Mouse (Mus musculus) NIH3T3 (cell line): Measurements from ENCODE around the gene Otulin.

Source experiments
- DNase-seq: peaks from one replicate; pipeline ENCODE4 v3.0.0-alpha.2; 2012; ENCODE audit warnings: low read depth

Gene Otulin

DNA sequence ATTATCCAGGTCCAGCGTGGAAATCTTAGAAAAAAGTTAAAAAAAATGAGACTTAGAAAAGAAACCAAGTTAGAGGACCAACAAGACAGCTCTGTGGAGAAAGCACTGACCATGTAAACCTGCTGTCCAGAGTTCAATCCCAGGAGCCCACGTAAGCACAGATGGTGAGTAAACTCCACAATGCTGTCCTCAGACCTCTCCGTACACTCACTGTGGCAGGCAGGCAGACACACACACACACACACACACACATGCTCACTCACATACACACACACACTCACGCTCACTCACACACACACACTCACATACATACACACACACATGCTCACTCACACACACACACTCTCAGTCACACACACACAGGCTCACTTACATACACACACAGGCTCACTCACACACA lies 17.2 kb downstream of the Otulin start:
- DNase-seq = no peak

DNA sequence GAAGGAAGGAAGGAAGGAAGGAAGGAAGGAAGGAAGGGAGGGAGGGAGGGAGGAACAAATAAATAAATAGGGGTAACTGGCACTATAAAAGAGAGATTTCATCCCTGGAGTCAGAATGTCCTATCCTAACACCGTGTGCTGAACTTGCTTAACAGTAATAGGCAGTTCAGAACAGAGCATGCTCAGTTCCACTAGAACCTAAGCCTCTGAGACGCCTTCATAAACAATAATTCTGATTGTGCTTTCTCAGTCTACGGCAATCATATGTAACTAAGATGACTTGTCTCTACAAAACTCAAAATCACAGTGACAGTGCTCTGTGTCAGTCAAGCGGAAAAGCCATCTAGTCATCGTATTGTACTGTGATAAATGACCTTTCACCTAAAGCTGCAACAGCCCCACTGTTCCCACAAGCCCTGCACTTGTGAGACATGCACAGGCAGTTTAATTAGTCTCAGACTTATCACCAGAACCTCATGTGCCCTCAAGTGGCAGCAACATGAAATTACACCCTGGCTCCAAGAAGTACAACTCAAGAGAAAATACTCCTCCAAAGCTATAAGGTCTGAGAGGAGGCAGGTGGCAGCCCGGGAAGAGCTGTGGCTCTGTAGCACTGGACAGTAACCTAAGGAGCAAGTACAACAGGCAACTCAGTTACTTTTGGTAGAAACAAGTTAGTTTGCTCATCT lies 17.8 kb downstream of the Otulin start:
- peak; percentile 86 for DNase-seq

DNA sequence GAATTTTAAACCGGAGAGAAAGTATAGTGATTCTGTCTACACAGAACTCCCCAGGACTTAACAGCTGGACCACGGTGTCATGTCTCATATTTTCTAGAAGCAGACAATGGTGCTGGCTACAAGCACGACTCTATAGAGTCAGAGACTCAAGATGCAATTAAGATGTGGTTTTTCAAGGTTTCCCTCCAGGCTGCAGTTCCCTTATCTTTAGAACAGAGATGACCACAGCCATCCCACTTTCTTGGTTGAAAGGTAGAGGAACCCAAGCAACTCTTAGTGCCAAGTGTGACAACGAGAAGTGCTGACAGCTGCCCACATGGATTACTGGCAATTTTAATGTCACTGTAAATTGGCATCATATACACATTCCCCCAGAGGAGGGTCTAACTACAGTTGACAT lies 20.9 kb downstream of the Otulin start:
- no peak for DNase-seq

DNA sequence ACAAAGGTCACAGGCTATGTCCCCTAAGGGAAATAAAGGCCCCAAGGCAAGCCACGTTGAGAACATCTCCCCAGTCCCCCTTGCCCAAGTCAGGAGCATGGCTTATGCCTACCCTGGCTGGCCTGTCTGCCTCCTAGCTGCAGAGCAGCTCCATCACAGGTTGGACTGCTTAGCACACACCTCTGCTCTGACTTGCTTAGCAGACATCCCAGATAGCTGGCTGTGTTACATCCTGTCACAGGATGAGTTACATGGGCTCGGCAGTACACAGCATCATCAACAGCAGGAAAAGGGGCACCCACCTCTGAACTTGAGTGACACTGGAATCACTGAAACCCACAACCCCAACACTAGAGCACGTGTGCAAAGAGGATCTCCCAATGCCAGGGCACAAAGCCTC lies 25.2 kb downstream of the Otulin start:
- DNase-seq = no peak

DNA sequence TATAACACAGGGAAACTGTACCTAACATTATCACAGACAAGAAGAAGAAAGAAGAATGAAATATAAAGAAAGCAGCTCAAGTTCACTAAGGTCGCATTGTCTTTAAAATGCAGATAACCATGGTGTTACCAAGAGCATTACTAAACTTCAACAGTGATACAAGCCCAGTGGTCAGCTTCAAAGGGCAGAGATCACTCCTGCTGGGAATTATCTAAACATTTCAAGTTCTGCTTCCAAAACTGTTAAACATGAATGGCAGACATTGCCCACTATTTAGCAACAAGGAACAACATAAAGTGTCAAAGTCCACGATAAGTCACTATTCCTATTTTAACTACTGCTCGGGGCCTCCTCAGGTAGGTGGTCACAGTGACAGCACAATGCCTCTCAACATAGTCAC lies 25.9 kb downstream of the Otulin start:
- no peak for DNase-seq

DNA sequence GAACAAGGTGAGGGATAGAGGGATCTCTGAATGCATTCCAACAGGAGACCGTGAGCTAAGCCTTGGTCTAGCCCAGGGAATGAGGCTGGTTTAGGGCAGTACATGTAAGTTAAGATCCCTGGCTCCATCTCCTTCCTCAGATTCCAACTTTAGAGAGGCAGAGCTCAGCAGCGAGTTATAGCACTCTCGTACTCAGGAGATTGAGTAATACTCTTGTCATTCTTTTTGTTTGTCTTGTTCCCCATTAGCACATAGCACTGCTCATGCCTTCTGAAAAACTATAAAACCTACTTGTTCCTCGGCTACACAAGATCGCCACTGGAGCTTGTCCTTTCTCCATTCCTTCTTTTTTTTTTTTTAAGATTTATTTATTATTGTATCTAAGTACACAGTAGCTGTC lies 30.0 kb downstream of the Otulin start:
- DNase-seq = no peak

DNA sequence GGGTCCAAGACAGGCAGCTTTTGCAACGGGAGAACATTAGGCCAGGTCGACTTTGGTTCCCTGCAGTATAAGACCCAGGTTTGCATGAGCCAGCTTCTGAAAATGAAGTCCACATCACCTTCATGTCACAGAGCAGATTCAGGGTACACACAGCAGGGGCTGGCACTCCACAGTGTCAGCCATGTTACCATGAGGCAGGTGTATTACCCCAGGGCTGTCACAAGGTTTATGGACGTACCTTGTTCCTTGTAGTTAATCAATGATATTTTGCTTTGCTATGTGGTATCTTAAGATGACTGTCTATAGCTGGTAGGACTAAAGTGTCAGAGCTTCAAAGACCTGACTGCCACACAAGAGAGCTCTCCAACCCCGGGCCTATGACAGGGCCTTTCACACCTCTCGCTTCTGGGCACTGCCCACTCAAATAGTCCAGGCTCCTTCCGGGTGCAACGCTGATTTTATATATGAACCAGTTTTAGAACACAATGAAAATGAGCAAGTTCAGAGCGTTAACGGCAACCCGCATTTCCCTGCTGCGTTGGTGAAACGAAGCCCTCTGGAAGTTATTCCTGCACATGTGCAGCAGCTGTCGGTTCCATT lies 31.6 kb downstream of the Otulin start:
- no peak for DNase-seq

DNA sequence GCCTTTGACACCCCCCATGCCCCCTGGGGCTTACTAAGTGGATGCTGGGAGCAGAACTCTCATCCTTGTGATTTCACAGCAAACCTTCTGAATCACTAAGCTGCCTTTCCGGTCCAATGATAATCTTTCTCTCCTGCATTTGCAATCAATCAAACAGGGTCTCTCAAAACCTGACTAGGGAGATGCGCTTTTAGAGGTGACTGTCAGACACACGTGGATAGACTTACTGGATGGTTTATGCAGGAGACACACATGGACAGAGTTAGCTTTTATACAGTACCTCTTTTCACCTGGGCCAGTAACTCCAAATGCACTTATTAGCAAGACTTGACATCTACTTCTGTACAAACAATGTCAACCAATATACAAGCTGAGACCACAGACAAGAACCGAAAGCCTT lies 33.0 kb downstream of the Otulin start:
- DNase-seq = no peak

DNA sequence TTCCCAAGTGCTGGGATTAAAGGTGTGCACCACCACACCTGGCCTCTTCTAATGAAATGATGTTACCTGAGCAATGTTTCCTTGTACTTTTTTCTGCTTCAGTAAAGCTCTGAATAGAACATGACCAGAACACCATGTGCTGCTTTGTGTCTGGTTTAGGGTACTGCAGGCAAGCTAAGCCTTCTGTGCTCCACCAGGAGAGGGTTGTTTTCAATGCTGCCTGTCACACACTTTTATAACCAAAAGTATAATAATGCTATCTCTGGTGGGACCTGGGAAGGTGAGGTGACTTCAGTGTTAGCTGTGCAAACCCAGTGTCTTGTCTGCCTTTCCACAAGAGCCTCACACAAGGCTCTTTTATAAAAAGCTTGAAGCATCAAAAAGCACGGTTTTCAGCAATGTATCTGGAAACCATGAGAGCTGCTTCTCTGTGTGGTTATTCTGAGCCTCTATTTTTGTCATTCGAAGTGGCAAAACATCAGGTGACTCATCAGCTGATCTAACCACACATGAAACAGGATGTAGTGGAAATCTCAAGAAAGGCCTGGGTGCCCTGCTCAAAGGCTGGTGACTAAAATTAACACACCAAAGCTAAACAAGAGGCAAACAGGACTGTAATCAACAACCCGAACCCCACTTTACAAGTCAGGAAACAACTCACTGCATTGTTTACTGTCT lies 33.9 kb downstream of the Otulin start:
- DNase-seq = peak; percentile 67

DNA sequence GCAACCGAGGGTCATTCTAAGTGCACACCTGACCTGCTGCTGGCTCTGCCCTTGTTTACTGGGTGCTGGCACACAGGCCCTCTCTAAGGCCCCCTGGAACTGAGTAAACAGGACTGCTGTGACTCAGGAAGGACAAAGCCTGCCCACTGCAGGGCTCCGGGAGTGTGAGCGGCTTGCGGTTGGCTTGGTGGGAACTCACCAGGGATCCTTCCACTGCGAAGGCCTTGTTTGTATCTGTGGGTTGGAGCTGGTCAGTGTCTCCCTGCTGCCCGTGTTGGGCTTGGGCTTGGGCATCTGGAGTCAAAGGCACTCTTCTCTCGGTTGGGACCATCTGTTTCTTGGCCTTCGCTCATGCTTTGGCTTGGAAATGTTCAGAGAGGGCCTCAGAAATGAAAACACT lies 34.9 kb downstream of the Otulin start:
- no peak for DNase-seq

DNA sequence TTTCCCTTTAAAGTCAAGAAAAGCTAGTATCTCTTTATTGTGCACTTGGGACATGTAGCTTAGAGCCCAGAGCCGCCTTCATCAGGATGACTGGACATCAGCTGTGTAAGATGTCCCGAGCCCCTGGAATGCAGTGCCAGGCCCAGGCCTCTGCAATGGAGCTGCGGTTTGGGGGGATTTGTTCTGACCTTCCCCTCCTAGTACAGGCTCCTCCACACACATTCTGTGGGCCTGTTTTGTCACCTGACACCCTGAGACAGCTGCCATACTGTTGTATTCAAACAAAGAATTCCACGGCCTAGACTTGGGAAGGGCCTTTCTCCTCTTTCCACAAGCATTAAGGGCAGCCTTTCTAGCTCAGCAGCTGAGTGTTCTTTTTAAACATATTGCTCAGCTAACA lies 35.5 kb downstream of the Otulin start:
- no peak for DNase-seq

DNA sequence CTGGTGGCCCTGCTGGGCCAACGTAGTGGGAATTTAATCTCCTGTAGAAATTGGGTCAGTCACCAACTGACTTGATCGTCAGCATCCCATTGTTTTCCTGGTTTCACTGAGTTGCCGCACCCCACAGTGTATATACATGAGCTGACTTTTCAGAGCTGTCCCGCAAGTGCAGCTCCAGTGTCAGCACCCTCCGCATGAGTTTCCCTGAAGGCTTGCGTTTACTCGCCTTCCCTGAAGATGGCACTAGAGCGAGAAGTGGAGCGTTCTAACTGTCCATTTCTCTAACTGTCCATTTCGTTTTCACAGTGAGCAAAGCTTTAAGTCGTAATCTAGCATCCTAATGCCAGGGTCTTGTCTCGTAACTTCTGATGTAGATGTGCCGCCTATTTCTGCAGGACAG lies 36.8 kb downstream of the Otulin start:
- DNase-seq = no peak

DNA sequence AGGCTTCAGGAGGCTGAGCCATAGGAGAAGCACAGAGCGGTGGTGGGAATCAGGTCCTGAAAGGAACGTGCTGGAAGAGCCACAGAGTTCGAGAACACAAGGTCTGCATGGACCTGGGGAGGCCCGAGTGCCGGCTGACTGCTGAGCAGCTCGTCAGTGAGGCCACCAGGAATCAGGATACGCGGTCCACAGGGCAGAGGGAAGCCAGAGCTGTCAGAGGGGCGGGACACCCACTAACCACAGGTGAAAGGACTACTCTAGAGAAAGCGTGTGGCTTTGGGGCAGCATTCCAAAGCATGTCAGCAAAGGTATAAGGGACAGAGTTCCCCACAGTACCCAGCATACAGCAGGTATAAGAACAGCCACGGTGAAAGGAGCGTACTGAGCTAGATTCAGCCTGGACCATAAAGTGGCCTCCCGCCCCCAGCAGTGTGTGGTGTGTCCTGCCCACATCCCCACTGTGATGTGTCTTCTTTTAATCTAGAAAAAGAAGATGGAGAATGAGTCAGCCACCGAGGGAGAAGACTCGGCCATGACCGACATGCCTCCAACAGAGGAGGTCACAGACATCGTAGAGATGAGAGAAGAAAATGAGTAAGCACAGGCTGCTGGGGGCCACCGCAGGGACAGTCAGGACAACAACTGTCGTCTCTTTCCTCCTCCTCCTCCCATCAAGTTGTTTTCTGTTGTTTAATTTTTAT lies 37.7 kb downstream of the Otulin start:
- no peak for DNase-seq

DNA sequence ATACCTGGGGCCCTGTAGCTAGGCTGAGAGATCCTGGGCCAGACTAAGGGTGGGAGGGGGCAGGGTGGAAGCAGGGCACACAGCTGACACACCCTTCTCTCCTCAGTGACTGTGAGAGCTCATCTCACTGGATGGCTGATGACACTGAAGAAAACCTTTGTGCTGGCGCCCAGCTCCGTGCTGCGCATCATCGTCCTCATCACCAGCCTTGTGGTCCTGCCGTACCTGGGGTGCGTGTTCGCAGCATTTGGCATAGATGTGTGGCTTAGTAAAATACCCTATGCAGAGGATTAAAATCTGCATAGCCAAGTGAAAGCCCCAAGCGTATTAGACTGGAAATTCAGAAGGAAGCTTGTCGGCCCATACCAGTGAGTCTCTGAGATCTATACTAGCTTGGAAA lies 39.7 kb downstream of the Otulin start:
- DNase-seq = no peak

DNA sequence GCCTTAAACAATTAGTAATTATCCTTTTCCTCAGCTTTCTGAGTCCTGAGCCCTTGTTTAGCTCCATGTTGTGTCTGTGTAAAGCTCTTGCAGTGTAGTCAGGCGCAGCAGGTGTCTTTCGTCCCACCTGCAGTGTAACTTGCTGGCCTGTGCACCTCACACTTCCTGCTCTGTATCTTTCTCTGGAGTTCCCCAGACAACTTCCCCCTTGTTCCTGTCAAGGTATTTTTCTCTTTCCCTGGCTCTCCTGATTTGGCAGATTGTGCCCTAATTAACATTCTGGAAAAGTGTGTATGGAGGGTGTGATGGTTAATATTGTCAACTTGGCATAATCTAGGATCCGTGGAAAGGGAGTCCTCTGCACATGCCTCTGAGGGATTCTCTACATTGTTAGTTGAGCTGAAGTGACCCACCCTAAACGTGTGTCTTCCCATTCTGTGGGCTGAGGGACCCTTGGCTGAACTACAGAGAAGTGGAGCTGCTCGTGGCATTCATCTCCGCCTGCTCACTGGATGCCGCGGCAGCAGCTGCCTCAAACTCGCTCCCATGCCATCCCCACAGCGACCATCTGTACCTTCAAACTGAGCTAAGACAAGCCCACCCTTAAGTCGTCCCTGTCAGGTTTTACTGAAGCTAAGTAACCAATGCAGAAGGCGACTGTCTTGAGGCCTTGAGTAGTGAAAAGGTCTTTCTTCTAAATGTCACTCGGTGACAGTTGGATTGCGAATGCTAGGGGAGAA lies 42.2 kb downstream of the Otulin start:
- DNase-seq = no peak

DNA sequence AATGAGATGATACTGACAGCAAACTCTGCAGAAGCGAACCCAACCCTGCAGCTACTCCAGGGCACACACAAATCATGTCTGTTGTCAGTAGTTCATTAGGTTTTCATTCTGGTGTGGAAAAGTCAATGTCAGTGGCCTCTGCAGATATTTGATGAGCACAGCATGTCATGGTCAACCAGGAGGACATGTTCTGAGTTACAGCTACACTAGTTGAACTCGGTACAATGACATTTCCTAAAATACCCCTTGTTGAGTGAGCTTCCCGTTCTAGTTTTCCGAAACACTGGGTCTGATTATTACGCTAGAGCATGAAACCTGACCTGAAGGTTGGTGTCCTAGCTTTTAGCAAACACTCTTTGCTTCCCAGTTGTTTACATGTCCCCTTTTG lies 44.4 kb downstream of the Otulin start:
- no peak for DNase-seq

DNA sequence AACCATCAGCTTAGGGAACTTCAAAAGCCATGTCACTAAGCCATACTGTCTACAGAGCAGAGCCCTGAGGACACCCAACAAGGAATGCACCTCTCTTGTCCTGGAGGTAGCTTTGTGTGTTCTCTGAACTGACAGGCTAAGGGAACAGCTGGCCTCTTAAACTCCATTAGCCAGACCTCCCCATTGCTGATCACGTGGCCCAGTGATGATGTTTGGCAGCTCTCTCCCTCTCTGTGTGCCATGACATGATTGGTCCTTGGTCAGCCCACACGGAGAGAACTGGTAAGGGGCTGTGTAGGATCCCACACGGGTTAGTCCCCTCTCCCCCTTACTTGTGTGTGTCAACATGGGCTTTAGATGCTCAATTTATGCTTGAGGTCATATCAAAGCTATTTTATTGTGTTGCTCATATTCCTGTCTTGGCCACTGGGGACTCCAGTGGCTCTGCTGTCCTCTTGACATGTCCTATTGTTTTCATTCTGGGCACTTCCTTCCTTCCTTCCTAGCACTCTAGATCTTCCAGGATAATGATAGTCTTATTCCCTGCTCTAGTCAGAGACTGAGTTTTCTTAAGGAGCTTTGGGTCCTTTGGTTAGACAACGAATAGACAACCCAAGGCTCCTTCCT lies 44.9 kb downstream of the Otulin start:
- no peak for DNase-seq

DNA sequence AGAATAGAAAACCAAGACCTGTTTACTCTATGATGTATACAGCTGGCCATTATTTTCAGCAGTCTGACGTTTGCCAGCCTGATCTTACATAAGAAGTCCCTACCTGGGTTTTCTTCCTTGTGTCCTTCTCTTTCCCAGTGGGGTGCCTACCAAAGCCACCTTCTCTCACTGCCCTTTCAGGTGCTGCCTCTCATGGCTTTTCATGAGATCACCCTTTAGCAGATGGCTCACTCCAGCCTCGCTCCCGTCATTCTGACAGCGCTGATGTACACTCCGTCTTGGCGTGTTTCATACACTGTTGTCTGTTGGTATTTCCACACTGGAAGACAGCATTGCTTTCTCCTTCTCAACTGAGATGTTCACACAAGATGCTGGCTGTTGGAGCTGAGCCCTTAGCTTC lies 46.9 kb downstream of the Otulin start:
- DNase-seq = no peak

DNA sequence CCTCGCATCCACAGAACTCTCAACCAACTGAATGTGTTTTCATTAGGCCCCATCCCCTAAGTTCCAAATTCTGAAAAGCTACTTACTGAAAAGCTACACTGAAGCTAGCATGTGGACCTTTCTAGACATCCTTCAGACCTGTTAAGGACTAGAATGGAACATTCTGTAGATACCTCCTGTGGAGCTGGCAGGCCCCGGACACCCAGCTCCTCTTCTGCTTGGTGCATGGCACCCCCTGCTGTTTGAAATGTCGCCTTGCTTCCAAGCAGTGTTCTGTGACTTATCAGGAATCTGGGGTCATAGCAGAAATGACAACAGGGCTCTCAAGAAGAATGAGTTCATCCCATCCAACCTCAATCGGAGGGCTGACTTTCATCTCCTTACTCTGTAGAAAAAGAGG lies 47.5 kb downstream of the Otulin start:
- DNase-seq = peak; percentile 85

DNA sequence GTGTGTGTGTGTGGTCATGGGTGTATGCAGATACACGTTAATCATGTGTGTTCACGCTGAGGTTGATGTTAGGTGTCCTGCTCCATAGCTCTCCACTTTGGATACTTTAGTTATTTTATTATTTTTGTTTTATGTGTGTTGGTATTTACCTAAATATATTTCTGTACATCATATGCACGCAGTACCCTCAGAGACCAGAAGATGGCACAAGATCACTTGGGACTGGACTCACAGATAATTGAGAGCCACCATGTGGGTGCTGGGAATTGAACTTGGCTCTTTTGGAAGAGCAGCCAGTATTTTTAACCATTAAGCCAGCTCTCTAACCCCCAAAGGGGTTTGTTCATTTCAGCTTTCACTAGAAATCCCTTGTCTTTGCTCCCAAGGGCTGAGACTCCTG lies 48.1 kb downstream of the Otulin start:
- peak; percentile 61 for DNase-seq

DNA sequence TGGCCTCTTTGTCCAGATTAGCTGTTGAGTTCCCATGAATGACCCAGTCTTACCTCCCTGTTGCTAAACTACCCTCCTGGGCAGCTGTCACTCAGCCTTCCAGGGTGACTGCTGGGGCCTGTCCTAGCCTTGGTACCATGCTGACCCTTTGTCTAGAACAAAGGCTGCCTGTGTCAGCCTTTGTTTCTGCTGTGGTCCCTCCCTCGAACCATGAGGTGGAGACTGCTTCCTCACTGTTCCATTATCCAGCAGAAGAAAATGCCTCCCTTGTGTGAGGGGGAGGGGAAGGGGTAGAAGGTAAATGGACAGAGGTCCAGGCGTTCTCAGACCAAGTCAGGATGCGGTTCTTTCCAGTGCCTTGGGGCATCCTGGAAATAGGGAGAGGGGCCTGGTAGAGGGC lies 48.9 kb downstream of the Otulin start:
- no peak for DNase-seq

DNA sequence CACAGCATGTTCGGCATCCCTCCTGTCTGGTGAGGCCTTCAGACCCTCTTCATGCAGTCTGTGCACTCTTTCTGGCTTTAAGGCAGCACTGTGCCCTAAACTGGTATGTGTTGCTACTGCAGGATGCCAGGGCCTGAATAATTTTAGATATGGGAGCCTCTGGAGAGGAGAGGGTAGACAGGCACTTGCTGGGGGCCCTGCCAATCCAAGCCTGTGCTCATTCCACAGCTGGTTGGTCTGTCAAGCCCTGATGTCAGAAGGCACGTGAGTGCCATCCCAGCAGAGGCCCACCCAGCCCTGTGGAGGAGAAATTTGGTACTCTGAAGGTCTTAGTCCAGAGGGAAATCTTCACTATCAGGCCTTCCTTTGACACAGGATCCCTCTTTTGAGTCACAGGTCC lies 49.7 kb downstream of the Otulin start:
- DNase-seq = no peak
